Mouse (Mus musculus) retina, postnatal 7 days (tissue): ENCODE data around the gene H13.

Source experiments
- DNase-seq: peaks from one replicate; pipeline ENCODE4 v3.0.0-alpha.2; 2012; ENCODE audit warnings: low read depth, low spot score

H13 gene

GRCm38 (mm10) chr2:152700725-152701124, 31.5 kb downstream of the H13 start:
- no peak for DNase-seq

GRCm38 (mm10) chr2:152703596-152704255, 34.5 kb downstream of the H13 start:
- no peak for DNase-seq

GRCm38 (mm10) chr2:152704256-152704605, 35.0 kb downstream of the H13 start:
- no peak for DNase-seq

GRCm38 (mm10) chr2:152704811-152705370, 35.6 kb downstream of the H13 start:
- no peak for DNase-seq

GRCm38 (mm10) chr2:152705993-152706571, 36.8 kb downstream of the H13 start:
- no peak for DNase-seq

GRCm38 (mm10) chr2:152707186-152707585, 37.9 kb downstream of the H13 start:
- DNase-seq = no peak

GRCm38 (mm10) chr2:152707627-152708026, 38.4 kb downstream of the H13 start:
- DNase-seq = no peak

GRCm38 (mm10) chr2:152709066-152709465, 39.8 kb downstream of the H13 start:
- no peak for DNase-seq

- no peak for DNase-seq
Observed at GRCm38 (mm10) chr2:152716241-152716772, 47.0 kb downstream of the H13 start.

- no peak for DNase-seq
Observed at GRCm38 (mm10) chr2:152717652-152718051, 48.4 kb downstream of the H13 start.

GRCm38 (mm10) chr2:152718076-152718475, 48.8 kb downstream of the H13 start:
- DNase-seq = no peak

GRCm38 (mm10) chr2:152723651-152724331, 54.5 kb downstream of the H13 start:
- DNase-seq = no peak

- no peak for DNase-seq
Observed at GRCm38 (mm10) chr2:152724332-152724723, 55.1 kb downstream of the H13 start.

- no peak for DNase-seq
Observed at GRCm38 (mm10) chr2:152725178-152725750, 56.0 kb downstream of the H13 start.

- DNase-seq = no peak
Observed at GRCm38 (mm10) chr2:152726213-152726612, 57.0 kb downstream of the H13 start.

- DNase-seq = no peak
Observed at GRCm38 (mm10) chr2:152726751-152727335, 57.6 kb downstream of the H13 start.

GRCm38 (mm10) chr2:152727795-152728510, 58.7 kb downstream of the H13 start:
- DNase-seq = no peak

- DNase-seq = no peak
Observed at GRCm38 (mm10) chr2:152728594-152728993, 59.3 kb downstream of the H13 start.

GRCm38 (mm10) chr2:152729013-152729635, 59.9 kb downstream of the H13 start:
- no peak for DNase-seq

GRCm38 (mm10) chr2:152729636-152730020, 60.4 kb downstream of the H13 start:
- no peak for DNase-seq

GRCm38 (mm10) chr2:152733201-152733600, 63.9 kb downstream of the H13 start:
- no peak for DNase-seq
